Mouse (Mus musculus) granulocyte monocyte progenitor cell, adult 5-6 weeks (primary cell): ENCODE results near the gene Rnf121. TPM values are rescaled to one million over a fixed set of nuclear protein-coding genes. Genes with fewer than 3 reads are reported as not detected.

Source experiments
- ATAC-seq: replicated peaks from 2 replicates; pipeline ENCODE4 v1.8.0; 2016; ENCODE audit warnings: mild to moderate bottlenecking, moderate TSS enrichment, inconsistent platforms; ENCODE audit not compliant: poor library complexity, severe bottlenecking
- total RNA-seq, 2 experiments: library from RNA; stranded (forward) in 1 of 2; stranded (reverse) in 1 of 2; fragments of 200-712, 200-1000 nt in 1 of 2; fragments of >200 nt in 1 of 2; fragmentation: Nextera tagmentation in 1 of 2; gene quantifications; 2 replicates each; pipeline ENCODE4 v1.2.3; 2014 to 2017

Rnf121 gene
- total RNA-seq, 2 experiments from 2014 or later = 11.2 to 13.1 TPM

GRCm38 (mm10) chr7:102006520-102006919, 58.7 kb downstream of the Rnf121 start:
- ATAC-seq = no peak

DNA sequence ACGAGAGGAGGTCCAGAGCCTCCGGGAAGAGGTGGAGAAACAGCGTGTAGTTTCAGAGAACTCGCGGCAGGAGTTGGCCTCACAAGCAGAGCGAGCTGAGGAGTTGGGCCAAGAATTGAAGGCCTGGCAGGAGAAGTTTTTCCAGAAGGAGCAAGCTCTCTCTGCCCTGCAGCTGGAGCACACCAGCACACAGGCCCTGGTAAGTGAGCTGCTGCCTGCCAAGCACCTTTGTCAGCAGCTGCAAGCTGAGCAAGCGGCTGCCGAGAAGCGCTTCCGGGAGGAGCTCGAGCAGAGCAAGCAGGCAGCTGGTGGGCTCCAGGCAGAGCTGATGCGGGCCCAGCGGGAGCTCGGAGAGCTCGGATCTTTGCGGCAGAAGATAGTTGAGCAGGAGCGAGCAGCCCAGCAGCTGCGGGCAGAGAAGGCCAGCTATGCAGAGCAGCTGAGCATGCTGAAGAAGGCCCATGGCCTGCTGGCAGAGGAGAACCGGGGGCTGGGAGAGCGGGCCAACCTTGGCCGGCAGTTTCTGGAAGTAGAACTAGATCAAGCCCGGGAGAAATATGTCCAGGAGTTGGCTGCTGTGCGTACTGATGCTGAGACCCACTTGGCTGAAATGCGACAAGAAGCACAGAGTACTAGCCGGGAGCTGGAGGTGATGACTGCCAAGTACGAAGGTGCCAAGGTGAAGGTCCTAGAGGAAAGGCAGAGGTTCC, 64.2 kb downstream of the Rnf121 start:
- ATAC-seq = no peak

- ATAC-seq = no peak
Measured at GRCm38 (mm10) chr7:102000296-102000695, 65.0 kb downstream of the Rnf121 start.

GRCm38 (mm10) chr7:101999461-102000151, 65.7 kb downstream of the Rnf121 start:
- ATAC-seq = no peak

- ATAC-seq = peak; percentile 77
Measured at GRCm38 (mm10) chr7:101998194-101998927, 66.9 kb downstream of the Rnf121 start.

DNA sequence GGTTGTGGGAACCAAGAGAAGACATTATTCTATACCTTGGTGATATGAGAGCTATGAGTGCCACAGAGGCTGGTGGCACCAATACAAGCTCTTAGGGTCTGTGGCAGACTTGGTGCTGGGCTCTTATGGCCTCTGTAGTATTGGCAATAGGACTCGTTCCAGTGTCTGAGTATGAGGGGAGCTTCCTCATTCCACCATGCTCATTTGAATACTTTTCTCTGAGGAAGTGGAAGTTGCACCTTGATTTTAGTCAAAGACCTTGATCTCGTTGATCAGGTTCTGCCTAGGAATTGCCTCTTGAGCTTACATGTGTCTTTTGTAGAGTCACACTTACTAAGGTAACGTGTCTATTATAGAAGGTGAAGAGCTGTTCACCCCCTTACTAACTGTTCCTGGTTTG, 71.0 kb downstream of the Rnf121 start:
- ATAC-seq = no peak

GRCm38 (mm10) chr7:101985081-101985480, 80.2 kb downstream of the Rnf121 start:
- no peak for ATAC-seq

- no peak for ATAC-seq
Measured at GRCm38 (mm10) chr7:101982735-101983134, 82.5 kb downstream of the Rnf121 start.

DNA sequence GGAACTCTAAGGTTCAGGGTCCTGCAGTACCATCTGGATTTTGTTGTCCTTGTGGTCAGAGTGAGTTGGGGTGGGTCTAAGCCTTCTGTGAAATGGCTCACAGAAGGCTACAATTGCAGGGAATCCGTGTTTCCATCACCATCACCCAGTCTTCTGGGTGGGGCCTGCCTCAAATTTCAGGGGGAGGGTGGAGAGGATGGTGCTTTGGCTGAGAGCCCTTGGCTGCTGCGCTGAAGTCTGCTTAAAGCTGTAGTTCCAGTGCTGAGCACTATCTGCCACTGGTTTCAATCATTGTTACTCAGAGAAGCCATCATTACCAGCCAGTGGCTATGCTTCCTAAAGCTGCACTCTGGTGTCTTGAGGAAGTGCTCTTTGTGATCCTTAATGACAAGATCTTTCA, 90.8 kb downstream of the Rnf121 start:
- no peak for ATAC-seq

DNA sequence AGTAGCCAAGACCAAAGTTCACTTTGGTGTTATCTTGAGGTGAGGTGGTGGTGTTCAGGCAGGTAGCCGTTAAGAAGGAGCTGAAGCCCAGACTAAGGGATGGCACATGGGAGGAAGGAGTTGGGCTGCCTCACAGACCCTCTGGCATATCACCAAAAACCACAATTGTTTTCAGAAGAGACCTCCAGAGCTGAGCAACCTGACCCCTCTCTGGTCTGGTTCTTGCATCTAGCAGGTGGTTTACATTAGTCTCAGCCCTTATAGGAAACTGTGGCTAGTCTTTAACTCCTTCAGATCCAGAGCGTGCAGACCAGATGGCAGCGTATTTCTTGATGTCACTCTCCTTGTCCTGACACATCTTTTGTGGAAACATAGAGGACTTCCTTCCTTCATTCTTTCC, 91.5 kb downstream of the Rnf121 start:
- ATAC-seq = no peak

GRCm38 (mm10) chr7:101971721-101972120, 93.5 kb downstream of the Rnf121 start:
- no peak for ATAC-seq

DNA sequence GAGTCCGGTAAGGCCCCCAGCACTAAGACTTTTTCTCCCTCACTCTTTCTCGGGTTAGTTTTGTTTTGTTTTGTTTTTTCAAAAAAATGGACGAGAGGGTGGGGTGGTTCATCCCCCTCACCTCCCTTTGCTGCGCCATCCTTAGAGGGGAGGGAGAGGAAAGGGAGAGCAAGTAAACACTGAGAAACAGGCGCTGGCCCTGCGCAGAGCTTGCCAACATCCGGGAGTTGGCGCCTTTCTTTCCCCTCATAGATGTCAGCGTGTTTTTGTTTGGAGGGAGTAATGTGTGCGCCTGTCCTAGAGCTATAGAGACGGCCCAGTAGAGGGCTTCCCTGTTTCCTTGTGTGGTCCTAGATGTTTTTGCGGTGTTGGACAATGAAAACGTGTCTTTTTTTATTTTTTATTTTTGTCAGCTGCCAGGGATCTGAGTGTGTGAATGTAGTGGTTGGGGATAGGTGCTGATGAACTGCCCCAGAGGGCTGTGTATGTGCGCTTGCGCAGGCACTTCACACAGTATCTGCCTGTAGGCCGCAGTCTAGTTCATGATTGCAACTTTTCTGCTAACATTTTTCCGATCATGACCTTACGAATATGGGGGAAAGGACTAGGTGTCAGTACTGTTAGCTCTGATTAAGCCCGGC, 94.3 kb downstream of the Rnf121 start:
- peak; percentile 42 for ATAC-seq

DNA sequence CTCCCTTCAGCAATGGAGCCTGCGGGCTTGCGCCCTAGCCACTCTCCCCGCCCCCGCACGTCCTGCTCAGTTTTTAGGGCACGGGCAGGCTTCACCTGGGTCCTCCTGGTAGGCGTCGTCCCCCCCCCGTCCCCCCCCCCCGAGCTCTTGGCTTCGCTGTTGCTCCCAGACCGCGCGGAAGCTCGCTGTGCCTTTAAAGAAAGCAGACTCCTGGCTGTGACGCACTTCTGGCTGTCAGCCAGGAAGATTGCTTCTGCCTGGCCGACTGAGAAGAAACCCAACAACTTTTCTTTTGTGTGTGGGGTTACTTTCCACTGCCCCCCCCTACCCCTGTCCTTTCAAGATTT, 94.9 kb downstream of the Rnf121 start:
- ATAC-seq = peak; percentile 18

DNA sequence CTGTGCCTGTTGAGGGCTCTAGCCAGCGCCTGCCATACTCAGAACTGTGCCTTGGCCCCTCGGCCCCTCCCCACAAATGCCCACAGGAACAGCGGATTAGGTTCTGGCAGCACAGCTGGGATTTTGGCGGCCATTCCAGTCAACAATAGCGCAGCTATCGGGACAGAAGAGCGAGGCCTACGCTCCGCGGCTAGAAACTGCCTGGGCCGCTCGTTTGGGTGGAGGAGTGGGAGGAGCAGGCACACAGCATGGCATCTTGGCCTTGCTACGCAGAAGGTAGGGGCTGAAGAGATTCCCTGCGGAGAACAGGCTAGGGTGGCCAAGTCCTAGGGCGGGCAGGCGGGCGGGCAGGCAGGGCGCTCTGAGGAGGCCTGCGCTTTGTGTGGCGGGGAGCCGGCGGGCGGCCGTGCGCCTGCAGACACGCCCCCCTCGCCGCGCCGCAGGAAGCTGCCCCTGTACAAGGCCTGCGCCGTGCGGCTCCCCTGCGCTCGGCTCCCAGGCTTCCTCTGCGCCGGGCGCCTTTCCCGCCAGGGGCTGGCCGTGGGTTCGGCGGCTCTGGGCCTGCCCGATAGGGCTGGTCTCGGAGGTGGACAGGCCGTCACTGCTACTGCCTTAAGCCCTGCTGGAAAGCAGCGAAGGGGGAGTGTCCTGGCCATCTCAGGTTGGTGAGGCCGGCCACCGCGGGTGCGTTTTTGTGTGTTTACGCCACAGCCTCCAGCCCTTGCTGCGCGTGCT, 95.4 kb downstream of the Rnf121 start:
- peak; percentile 69 for ATAC-seq

Other genes with a start within 250 kb of the Rnf121 start
- gene Phox2a, start 247.2 kb downstream of the Rnf121 start, total RNA-seq (2014; fragmentation: Nextera tagmentation) = not detected in 2 replicates
- gene Phox2a, start 247.2 kb downstream of the Rnf121 start, total RNA-seq (2017) = not detected in 2 replicates
- 2.0 and 6.5 TPM in 2 replicates for gene Inppl1, start 227.2 kb downstream of the Rnf121 start, total RNA-seq (2014; fragmentation: Nextera tagmentation)
- 7.5 and 11.7 TPM in 2 replicates for gene Inppl1, start 227.2 kb downstream of the Rnf121 start, total RNA-seq (2017)
- gene Folr2, start 208.3 kb downstream of the Rnf121 start, total RNA-seq (2014; fragmentation: Nextera tagmentation) = not detected in 2 replicates
- gene Folr2, start 208.3 kb downstream of the Rnf121 start, total RNA-seq (2017) = not detected in 2 replicates
- 111 and 144 TPM in 2 replicates for gene Anapc15, start 201.8 kb downstream of the Rnf121 start, total RNA-seq (2014; fragmentation: Nextera tagmentation)
- 80.1 and 145 TPM in 2 replicates for gene Anapc15, start 201.8 kb downstream of the Rnf121 start, total RNA-seq (2017)
- gene Folr1, start 194.7 kb downstream of the Rnf121 start, total RNA-seq (2014; fragmentation: Nextera tagmentation) = not detected in 2 replicates
- gene Folr1, start 194.7 kb downstream of the Rnf121 start, total RNA-seq (2017) = not detected in 2 replicates
- 76.6 and 89.7 TPM in 2 replicates for gene Lamtor1, start 159.6 kb downstream of the Rnf121 start, total RNA-seq (2014; fragmentation: Nextera tagmentation)
- 70.9 and 91.7 TPM in 2 replicates for gene Lamtor1, start 159.6 kb downstream of the Rnf121 start, total RNA-seq (2017)
- gene Tomt, start 159.1 kb downstream of the Rnf121 start, total RNA-seq (2014; fragmentation: Nextera tagmentation) = not detected in 2 replicates
- gene Tomt, start 159.1 kb downstream of the Rnf121 start, total RNA-seq (2017) = 0.09 TPM in 1 of 2 replicates, not detected in the other
- 4.0 and 6.1 TPM in 2 replicates for gene Lrrc51, start 131.6 kb downstream of the Rnf121 start, total RNA-seq (2014; fragmentation: Nextera tagmentation)
- gene Lrrc51, start 131.6 kb downstream of the Rnf121 start, total RNA-seq (2017) = 3.8 TPM in 1 of 2 replicates, not detected in the other
- gene Numa1, start 131.4 kb downstream of the Rnf121 start, total RNA-seq (2014; fragmentation: Nextera tagmentation) = 114 and 116 TPM in 2 replicates
- gene Numa1, start 131.4 kb downstream of the Rnf121 start, total RNA-seq (2017) = 153 and 204 TPM in 2 replicates
- 5.8 and 12.6 TPM in 2 replicates for gene Il18bp, start 46.8 kb downstream of the Rnf121 start, total RNA-seq (2014; fragmentation: Nextera tagmentation)
- gene Il18bp, start 46.8 kb downstream of the Rnf121 start, total RNA-seq (2017) = 1.1 and 3.7 TPM in 2 replicates
- 56.6 and 64.4 TPM in 2 replicates for gene Xndc1, start within 50 bp of the Rnf121 start, total RNA-seq (2014; fragmentation: Nextera tagmentation)
- 17.0 and 23.2 TPM in 2 replicates for gene Xndc1, start within 50 bp of the Rnf121 start, total RNA-seq (2017)
- gene Xntrpc, start 244 bp upstream of the Rnf121 start, total RNA-seq (2014; fragmentation: Nextera tagmentation) = 1.8 and 3.4 TPM in 2 replicates
- gene Xntrpc, start 244 bp upstream of the Rnf121 start, total RNA-seq (2017) = 1.5 and 2.3 TPM in 2 replicates
- not detected in 2 replicates for gene Trpc2, start 17.6 kb upstream of the Rnf121 start, total RNA-seq (2014; fragmentation: Nextera tagmentation)
- gene Trpc2, start 17.6 kb upstream of the Rnf121 start, total RNA-seq (2017) = not detected in 2 replicates
- gene Art1, start 36.3 kb upstream of the Rnf121 start, total RNA-seq (2014; fragmentation: Nextera tagmentation) = not detected in 2 replicates
- 0.67 TPM in 1 of 2 replicates, not detected in the other for gene Art1, start 36.3 kb upstream of the Rnf121 start, total RNA-seq (2017)
- 1.9 TPM in 1 of 2 replicates, not detected in the other for gene Art5, start 44.0 kb upstream of the Rnf121 start, total RNA-seq (2014; fragmentation: Nextera tagmentation)
- gene Art5, start 44.0 kb upstream of the Rnf121 start, total RNA-seq (2017) = not detected in 2 replicates
- not detected in 2 replicates for gene Chrna10, start 51.4 kb upstream of the Rnf121 start, total RNA-seq (2014; fragmentation: Nextera tagmentation)
- gene Chrna10, start 51.4 kb upstream of the Rnf121 start, total RNA-seq (2017) = not detected in 2 replicates
- gene Nup98, start 144.7 kb upstream of the Rnf121 start, total RNA-seq (2014; fragmentation: Nextera tagmentation) = 59.8 and 78.4 TPM in 2 replicates
- 42.2 and 45.3 TPM in 2 replicates for gene Nup98, start 144.7 kb upstream of the Rnf121 start, total RNA-seq (2017)
- gene Pgap2, start 144.7 kb upstream of the Rnf121 start, total RNA-seq (2014; fragmentation: Nextera tagmentation) = 62.0 and 85.6 TPM in 2 replicates
- gene Pgap2, start 144.7 kb upstream of the Rnf121 start, total RNA-seq (2017) = 47.1 and 48.4 TPM in 2 replicates
- gene Rhog, start 190.6 kb upstream of the Rnf121 start, total RNA-seq (2014; fragmentation: Nextera tagmentation) = 277 and 290 TPM in 2 replicates
- 52.9 and 57.3 TPM in 2 replicates for gene Rhog, start 190.6 kb upstream of the Rnf121 start, total RNA-seq (2017)
- gene Stim1, start 202.3 kb upstream of the Rnf121 start, total RNA-seq (2014; fragmentation: Nextera tagmentation) = 30.5 and 48.2 TPM in 2 replicates
- 22.9 and 28.3 TPM in 2 replicates for gene Stim1, start 202.3 kb upstream of the Rnf121 start, total RNA-seq (2017)